Comparison of ENCODE assay signal across 18 mouse cellular contexts in the genomic region with DNA sequence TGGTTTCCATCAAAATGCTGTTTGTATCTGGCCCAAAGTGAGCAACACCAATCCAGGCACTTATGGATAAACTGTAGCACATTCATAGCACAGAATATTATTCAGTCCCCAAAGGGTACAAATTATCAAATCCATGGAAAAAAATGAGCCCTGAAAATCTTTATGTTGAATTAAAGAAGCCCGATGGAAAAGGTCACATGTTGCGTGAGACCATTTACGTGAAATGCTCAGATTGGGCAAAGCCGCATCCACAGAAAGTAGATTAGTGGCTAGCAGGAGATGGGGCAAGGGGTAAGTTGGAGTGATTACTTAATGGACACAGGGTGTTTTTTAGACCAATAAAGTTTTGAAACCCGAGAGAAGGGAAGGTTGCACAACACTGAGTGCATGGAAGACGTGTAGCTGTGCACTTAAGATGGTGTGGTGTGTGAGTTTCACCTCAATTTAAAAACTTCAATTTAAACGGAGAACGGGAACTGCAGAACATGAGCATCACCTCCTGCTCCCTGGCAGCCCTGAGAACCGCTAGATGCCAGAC. TPM values are rescaled to one million over a fixed set of nuclear protein-coding genes. Genes with fewer than 3 reads are reported as not detected.
"Had no signal": no experiment of that assay in that cellular context is flagged by ENCODE, and none has a peak within 500 bp of the region (broad histone marks: within the 10 kb centered on the region; RNA-seq: fewer than 3 reads in every experiment).

No protein-coding gene starts in this region.

- H3K27ac ChIP-seq: limb, embryonic 12.5 days; liver, embryonic 14.5 days; midbrain, embryonic 15.5 days; neural tube, embryonic 15.5 days had no signal

- ATAC-seq: intestine, embryonic 16.5 days; midbrain, embryonic 15.5 days had no signal

- H3K4me3 ChIP-seq: limb, embryonic 12.5 days; megakaryocyte, embryonic 14.5 days; midbrain, embryonic 15.5 days; neural tube, embryonic 15.5 days had no signal

- DNase-seq: layer of hippocampus, adult 9-11 months; layer of hippocampus, postnatal 36 days; lung, postnatal 10 days; thymus, adult 18-20 months; thymus, postnatal 25 days had no signal

- H3K4me2 ChIP-seq: limb, embryonic 12.5 days; midbrain, embryonic 11.5 days; midbrain, embryonic 15.5 days; neural tube, embryonic 15.5 days had no signal

- H3K36me3 ChIP-seq: limb, embryonic 12.5 days; midbrain, embryonic 15.5 days; neural tube, embryonic 15.5 days had no signal

- H3K9ac ChIP-seq: limb, embryonic 12.5 days; liver, embryonic 14.5 days; midbrain, embryonic 15.5 days; neural tube, embryonic 15.5 days had no signal

- H3K9me3 ChIP-seq: midbrain, embryonic 15.5 days had no signal

RNA-seq across cellular contexts. Expression of a gene that starts 2.9 kb away (rescaled TPM):
- total RNA-seq: layer of hippocampus, adult 18-20 months; layer of hippocampus, postnatal 36 days; left cerebral cortex, adult 8-10 months; left cerebral cortex, postnatal 25 days; liver, adult 2 months had no signal
- polyA plus RNA-seq: intestine, embryonic 16.5 days; limb, embryonic 12.5 days; liver, adult 2 months; midbrain, embryonic 11.5 days; midbrain, embryonic 15.5 days; neural tube, embryonic 11.5 days; neural tube, embryonic 15.5 days; stomach, embryonic 14.5 days had no signal
